8 mouse cellular contexts compared by ENCODE assay signal in the genomic region with DNA sequence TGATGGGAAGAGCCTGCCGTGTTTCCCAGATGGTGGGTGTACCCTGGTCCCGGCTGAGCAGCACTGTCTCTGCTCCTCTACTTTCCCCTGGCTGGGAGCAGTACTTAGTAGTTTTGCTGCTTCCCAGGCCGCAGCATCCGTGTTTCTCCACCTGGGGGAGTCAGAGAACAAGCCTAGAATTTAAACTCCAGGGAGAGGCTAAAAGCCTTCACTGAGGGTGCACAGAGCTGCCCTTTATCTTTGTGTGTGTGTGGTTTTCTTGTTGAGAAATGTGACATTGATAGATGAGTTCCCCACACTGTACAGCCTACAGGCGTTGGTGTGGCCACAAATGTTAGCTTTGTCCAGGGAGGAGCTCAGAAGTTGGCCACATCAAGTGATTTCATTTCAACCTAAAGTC. TPM values are rescaled to one million over a fixed set of nuclear protein-coding genes. Genes with fewer than 3 reads are reported as not detected.
A peak's percentile ranks its signal among the peaks of the same experiment; 100 is the strongest.
DNase-seq lines count a peak whose midpoint lies in the region; ATAC-seq and TF ChIP-seq lines count a peak whose summit lies in the region.

No protein-coding gene starts in this region.

- no peak overlapping the region for H3K4me3 ChIP-seq in layer of hippocampus, adult 2 months
- H3K4me3 ChIP-seq in hindbrain, postnatal 0 days (ENCODE audit: low read length) = no peak overlapping the region
- H3K4me3 ChIP-seq in limb, embryonic 10.5 days = no peak overlapping the region
- no peak overlapping the region for H3K4me3 ChIP-seq in stomach, embryonic 15.5 days (replicated peaks)

- H3K4me2 ChIP-seq in hindbrain, postnatal 0 days (ENCODE audit: low read depth, low read length) = no peak overlapping the region
- no peak overlapping the region for H3K4me2 ChIP-seq in stomach, embryonic 15.5 days

- peaks cover 7% of the 10 kb centered on the region; the same call in 1 of the 2 replicates for H3K36me3 ChIP-seq in hindbrain, postnatal 0 days (ENCODE audit: insufficient read depth, low read length)
- H3K36me3 ChIP-seq in limb, embryonic 10.5 days = peaks cover 3% of the 10 kb centered on the region; the same call in 1 of the 2 replicates
- H3K36me3 ChIP-seq in stomach, embryonic 15.5 days = no peaks in the 10 kb centered on the region

- H3K4me1 ChIP-seq in hindbrain, postnatal 0 days (ENCODE audit: insufficient read depth, low read length) = no peaks in the 10 kb centered on the region
- H3K4me1 ChIP-seq in limb, embryonic 10.5 days = no peaks in the 10 kb centered on the region
- peaks cover 2% of the 10 kb centered on the region; the same call in 1 of the 2 replicates for H3K4me1 ChIP-seq in stomach, embryonic 15.5 days

- peak; percentile 44 for ATAC-seq in frontal cortex, adult (ENCODE audit: low TSS enrichment)
- peak; percentile 81 for ATAC-seq in hindbrain, postnatal 0 days
- ATAC-seq in stomach, embryonic 15.5 days (ENCODE audit: insufficient read depth, low FRiP score, low read depth) = peak; percentile 91

- no peak overlapping the region for H3K27ac ChIP-seq in layer of hippocampus, adult 2 months
- no peak overlapping the region for H3K27ac ChIP-seq in hindbrain, postnatal 0 days
- no peak overlapping the region for H3K27ac ChIP-seq in limb, embryonic 10.5 days
- no peak overlapping the region for H3K27ac ChIP-seq in stomach, embryonic 15.5 days

- peak; percentile 59 to 79 for DNase-seq in layer of hippocampus, adult 2 months (ENCODE audit: low spot score in 2 of 2)
- no peak for DNase-seq in layer of hippocampus, adult 9-10 months (ENCODE audit: low spot score)
- peak; percentile 68 for DNase-seq in c-Kit-positive CD71-positive TER-119-positive erythroid progenitor cells, embryonic 14.5 days (ENCODE audit: low spot score)
- DNase-seq in hindbrain, postnatal 0 days (ENCODE audit: low spot score) = peak; percentile 81
- DNase-seq in limb, embryonic 10.5 days (ENCODE audit: low spot score) = peak; percentile 57
- DNase-seq in naive thymus-derived CD4-positive, alpha-beta T cell, adult 2 months (ENCODE audit: low read depth) = peak; percentile 85

- H3K9ac ChIP-seq in hindbrain, postnatal 0 days (replicated peaks; ENCODE audit: low read length) = no peak overlapping the region
- H3K9ac ChIP-seq in stomach, embryonic 15.5 days = no peak overlapping the region

- peak; percentile 96 for TF ChIP-seq CTCF in layer of hippocampus, adult 2 months (conservative IDR thresholded peaks at IDR 0.05)
- peak; percentile 88 for TF ChIP-seq CTCF in hindbrain, postnatal 0 days (IDR thresholded peaks at IDR 0.05; ENCODE audit: low read depth)

- H3K27me3 ChIP-seq in hindbrain, postnatal 0 days (ENCODE audit: insufficient read depth, low read length) = no peaks in the 10 kb centered on the region
- no peaks in the 10 kb centered on the region for H3K27me3 ChIP-seq in limb, embryonic 10.5 days (ENCODE audit: low read depth, poor library complexity, severe bottlenecking)
- H3K27me3 ChIP-seq in stomach, embryonic 15.5 days (replicated peaks) = no peaks in the 10 kb centered on the region

- no peaks in the 10 kb centered on the region for H3K9me3 ChIP-seq in hindbrain, postnatal 0 days (ENCODE audit: low read length)
- H3K9me3 ChIP-seq in limb, embryonic 10.5 days (replicated peaks) = no peaks in the 10 kb centered on the region
- H3K9me3 ChIP-seq in stomach, embryonic 15.5 days = no peaks in the 10 kb centered on the region

- WGBS in hindbrain, postnatal 0 days = 14% methylated on average over 5 of the region's 5 CpGs
- WGBS in limb, embryonic 10.5 days = 15% methylated on average over 5 of the region's 5 CpGs
- WGBS in stomach, embryonic 15.5 days = 9% methylated on average over 5 of the region's 5 CpGs

RNA-seq across cellular contexts. Expression of gene Ppp2r5c, which starts 7.3 kb away (rescaled TPM):
- total RNA-seq in layer of hippocampus, adult 2 months (2021) = 100 to 1,000 TPM; 243 to 252 TPM
- total RNA-seq in hindbrain, postnatal 0 days (2014; rRNA removed) = 108 and 118 TPM in 2 replicates
- polyA plus RNA-seq in hindbrain, postnatal 0 days (2015; fragmentation: Nextera tagmentation; extraction: Ambion mirVana) = 162 and 163 TPM in 2 replicates
- 136 and 148 TPM in 2 replicates for polyA plus RNA-seq in limb, embryonic 10.5 days (2016; fragmentation: Nextera tagmentation; extraction: Ambion mirVana)
- 145 and 154 TPM in 2 replicates for polyA plus RNA-seq in stomach, embryonic 15.5 days (2015; fragmentation: Nextera tagmentation; extraction: Ambion mirVana)
